Mouse (Mus musculus) gastrocnemius, postnatal 10 days (tissue): ENCODE data around the gene Rreb1. TPM values are rescaled to one million over a fixed set of nuclear protein-coding genes. Genes with fewer than 3 reads are reported as not detected.

ENCODE experiments used
- DNase-seq: peaks from one replicate; pipeline ENCODE4 v3.0.0; 2021; ENCODE audit warnings: mixed read lengths
- total RNA-seq, 2 experiments: library from RNA; stranded (reverse); gene quantifications; 2 replicates each; pipeline ENCODE4 v1.2.3; 2021

Rreb1 gene
- total RNA-seq, 2 experiments from 2014 or later: 33.1 to 45.5 TPM

DNA sequence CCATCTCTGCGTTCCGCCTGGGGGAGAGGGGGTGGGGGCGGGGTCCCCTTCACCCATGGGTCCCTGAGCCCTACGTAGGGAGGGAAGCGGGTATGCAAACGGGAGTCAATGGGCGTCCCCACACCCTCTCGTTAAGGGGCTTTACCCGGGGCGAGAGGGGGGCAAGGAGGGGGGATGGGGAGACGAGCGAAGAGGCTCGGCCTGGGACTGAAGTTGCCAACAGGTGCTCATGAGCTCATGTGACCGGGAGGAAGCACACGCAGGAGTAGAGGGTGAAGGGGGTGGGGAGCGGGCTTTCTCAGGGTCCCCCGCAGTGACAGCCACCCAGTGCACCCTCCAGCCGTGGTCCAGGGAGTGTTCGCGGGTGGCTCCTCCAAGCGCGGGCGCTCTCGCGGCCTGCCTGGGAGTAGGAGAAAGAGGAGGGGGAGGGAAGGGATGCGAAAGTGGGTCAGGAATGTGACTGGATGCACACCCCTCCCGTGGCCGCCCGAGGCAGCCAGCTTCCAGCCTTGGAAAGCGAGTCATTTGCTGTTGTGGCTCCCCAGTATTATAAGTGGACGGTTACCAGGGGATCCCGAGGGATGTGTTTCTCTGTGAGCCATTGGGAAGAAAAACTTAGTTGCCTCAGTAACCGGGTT lies 513 bp downstream of the Rreb1 start:
- peak; percentile 45 for DNase-seq

DNA sequence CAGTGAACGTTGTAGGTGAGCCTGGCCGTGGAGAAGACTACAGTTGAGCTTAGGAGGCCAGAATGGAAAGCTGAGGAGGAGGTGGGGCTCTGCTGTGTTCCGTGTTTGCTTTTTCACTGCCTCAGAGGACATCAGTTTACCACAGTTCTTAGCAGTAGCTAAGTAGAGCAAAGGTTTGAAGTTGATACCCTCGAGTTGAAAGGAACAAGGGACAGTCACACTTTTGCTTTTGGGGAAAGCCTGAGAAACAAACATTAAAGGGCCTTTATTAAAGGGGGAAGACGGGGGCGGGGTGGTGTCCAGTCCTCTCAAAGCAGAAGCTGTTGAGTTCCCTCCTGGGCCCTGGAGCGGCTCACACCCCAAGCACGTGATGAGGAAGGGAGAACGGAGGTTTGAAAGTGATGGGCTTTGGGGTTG lies 1.1 kb downstream of the Rreb1 start:
- DNase-seq: no peak

DNA sequence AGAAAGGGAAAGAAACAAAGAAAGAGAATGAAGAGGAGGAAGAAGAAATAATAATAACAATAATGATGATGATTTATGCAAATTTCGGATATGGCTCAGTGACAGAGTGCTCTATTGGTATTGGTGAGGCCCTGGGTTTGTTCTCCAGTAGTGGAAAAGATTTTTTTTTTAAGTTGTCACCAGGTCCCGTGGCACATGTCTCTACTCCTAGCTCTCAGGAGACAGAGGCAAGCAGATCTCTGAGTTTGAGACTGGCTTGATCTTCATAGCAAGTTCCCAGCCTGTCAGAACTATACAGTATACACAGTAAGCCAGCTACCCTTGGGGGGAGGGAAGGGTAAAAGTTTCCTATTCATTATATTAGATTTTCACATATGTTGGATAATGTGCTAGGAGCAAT lies 3.4 kb downstream of the Rreb1 start:
- no peak for DNase-seq

DNA sequence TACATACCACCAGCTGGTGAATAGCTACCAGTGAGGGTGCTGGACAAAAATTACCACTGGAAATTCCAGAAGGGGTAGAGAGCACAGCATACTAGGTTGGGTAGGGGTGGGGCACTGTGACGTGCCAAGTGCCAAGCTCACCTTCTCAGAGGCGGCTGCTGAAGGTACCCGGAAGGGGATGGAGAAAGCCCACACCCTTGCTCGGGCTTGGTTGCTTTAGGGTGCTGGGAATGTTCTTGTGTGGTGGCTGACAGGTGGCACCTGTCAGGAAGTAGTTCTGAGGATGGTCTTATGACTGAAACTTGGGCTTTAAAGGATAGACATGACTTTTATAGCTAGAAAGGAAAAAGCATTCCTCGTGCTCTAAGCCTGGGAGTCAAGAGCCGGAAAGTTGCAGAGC lies 3.9 kb downstream of the Rreb1 start:
- no peak for DNase-seq

DNA sequence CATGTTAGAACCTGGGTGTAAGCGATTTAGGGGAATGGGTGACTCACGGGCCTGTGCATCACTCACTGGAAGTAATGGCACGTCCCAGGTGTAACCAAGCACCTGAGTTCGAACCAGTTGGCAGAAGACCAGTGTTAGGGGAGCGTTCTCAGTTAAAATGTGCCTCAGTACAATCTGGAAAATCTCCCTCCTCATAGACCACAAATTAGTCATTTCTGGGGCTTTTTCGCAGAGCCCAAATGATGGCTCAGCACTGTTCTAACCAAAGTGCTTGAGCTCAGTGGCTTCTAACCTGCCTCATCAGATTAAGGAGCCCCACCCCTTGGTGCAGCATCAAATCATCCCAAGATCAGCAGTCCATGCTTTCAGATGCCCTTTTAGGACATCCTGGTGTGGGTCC lies 5.5 kb downstream of the Rreb1 start:
- DNase-seq: no peak

DNA sequence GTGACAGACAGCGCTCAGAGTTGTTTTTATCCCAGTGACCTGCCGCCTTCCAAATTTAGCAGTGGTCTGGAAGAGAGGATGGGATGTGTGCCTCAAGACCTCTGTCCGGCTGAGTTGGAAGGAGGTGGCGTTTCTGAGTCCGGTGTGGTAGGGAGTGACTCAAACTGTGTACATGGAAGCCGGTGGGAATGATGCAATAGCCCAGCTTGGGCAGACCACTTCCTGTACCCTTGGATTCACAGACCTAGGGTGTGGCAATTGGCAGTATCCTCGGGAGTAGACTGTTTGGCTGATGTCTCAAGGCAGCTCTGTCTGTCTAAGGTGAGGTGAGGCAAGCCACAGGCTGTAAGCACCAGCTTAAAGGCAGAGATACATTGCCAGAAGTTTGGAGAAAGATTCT lies 6.0 kb downstream of the Rreb1 start:
- DNase-seq: no peak

DNA sequence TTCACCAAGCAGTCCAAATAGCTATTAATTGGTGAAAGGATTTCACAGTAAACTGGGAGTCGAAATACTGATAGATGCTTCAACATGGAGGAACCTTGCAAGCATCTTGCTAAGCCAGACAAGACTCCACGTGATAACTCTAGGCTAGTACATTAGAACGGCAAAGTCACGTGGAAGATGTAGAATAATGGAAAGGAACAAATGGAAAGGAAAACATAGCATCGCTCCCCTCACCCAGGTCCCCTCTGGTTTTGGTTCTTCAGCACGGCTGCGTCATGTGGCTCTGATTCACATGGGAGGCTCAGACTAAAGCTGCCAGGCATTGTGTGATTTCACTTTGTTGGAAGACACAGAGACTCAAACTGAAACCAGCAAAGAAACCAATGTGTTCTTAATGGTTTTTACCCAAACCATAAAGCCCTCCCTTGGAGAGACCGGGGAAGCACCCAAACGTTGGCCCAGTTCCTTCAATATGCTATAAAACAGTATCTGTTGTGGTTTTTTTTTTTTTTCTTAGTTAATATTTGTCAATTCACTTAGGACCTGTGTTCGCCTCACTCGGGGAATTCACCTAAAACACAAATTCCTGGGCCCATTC lies 14.6 kb downstream of the Rreb1 start:
- DNase-seq: no peak

DNA sequence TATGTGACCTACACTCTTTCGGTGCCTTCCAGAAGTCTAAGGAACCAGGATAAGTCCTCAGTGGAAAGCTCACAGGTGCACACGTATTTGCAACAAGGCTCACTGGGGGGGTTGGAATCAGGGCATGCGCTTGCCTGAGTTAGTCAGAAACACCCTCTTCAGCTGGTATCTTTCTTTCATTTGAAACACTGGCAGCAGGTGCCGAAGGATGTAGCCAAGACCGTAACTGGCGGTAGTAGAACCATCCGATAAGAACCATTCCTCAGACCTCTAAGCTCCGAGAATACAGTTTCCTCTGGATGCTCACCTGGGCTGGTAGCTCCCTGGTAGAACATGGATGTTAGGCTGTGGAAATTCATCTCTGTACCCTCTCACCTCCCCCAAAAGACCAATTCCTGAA lies 20.6 kb downstream of the Rreb1 start:
- DNase-seq: no peak

DNA sequence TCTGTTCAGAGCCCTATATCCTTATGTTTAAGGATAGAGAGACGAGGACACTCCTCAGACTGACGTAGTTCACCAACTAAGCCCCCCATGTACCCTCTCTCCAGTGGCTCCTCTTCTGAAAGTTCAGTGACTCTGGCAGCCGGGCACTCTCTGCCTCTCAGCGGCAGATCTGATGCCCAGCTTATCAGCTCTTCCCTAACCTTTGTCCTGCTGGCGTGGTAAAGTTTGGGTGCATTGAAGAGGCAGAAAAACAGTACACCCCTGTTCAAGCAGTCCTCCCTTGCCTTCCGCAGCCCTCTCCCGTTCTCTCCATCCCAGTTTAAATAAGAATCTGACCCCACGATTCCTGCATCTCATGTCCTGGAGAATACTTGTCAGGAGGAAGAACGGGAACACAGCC lies 21.2 kb downstream of the Rreb1 start:
- DNase-seq: no peak

DNA sequence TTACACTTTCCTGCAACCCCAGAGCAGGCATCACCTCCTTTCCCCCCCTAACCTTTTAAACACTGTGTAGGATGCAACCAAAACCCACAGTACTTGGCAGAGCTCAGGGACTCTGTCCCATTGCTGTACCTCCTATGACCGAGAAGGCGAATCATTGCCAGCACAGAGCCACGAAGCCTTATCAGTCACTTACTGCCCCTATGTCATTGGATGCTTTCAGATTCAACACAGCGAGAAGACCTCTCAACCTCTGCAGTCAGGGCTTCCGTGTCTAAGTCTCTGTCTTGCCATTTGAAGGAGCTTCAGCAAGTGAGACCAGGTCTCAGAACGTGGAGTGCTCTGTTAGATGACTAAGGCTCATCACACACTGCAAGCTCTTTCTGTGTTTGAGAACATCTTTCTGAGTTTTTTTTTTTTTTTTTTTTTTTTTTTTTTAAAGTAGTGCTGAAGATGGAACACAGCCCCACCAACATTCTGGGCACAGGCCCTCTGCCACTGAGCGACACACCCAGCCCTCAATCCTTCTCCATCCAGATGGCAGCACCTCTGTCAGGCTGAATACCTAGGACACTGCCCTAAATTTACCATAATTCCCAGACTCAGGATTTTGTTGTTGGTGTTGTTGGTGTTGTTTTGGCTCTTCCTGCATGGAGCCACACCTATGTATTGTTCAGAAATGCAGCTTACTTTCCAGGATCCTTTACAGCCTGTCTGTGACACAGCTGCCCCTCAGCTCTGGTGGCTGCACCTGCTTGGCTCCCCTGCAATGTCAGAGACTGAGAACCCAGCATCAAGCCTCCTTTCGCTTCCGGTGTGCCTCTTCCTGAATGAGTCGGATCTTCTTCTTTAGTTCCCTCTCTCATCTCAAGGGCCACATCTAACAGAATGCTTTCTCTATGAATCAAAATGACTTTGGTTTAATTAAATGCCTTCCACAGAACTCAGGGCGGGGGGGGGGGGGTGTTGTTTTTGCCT lies 23.2 kb downstream of the Rreb1 start:
- DNase-seq: no peak

DNA sequence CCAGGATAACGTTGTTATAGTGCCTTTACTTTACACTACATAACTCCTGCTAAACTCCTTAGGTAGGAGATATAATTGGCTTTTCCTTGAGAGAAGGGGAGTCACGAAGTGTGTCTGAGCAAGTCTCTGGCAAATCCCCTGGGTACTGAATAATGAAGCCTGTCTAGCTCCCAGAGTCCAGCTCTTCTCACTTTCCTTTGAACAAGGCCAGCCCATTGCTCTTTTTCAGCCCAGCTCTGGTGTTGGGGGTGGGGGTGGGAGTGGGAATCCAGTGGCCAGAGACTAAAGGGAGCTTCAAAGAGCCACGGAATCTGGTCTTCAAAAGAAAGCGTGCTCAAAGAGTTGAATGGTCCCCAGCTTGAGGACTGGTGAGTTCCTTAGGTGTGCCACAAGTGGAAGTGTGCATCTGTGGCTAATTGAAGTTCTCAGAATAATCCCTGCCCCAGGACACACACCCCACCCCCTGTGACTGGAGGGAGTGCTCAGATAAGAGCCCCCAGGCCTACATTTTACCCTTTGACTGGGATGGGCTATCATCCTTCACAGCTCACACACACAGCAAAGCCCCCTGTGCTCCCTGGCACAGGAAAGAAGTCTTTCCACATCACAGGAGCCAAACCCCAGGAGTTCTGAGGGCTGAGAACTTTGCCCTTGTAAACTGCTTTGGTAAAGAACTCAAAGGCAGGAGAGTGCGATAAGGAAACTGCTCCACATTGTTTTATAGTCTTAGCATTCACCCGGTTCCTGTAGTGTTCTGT lies 24.2 kb downstream of the Rreb1 start:
- no peak for DNase-seq

DNA sequence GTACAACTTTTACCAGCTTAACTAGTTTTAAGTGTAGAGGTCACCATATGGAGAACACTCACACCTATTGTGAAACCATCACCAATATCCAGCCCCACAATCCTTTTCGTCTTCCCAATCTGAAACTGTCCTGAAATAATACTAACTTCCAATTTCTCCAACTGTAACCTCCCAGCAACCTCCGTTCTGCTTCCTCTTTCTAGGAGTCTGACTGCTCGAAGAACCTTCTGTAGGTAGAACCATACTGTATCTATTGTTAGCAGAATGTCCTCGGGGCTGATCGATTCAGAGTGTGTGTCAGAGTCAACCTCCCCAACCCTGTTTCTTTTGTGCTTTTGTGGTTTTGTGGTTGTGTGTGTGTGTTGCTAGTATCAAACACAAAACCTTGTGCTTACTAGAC lies 25.0 kb downstream of the Rreb1 start:
- no peak for DNase-seq

DNA sequence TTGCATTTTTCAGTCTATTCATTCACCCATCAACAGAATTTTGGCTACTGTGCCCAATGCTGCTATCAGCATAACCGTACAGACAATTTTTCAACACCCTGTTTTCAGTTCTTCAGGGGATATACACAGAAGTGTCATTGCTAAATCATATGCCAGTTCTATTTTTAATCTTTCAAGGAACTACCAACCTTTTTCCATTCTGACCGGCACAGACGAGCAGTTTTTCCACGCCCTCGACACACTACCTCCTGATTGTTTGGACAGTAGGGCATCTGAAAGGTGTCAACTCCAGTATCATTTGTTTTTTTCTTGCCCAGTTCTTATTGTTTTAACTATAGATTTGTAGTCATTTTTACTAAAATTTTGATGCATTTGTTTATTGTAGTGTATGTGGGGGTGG lies 25.8 kb downstream of the Rreb1 start:
- no peak for DNase-seq

DNA sequence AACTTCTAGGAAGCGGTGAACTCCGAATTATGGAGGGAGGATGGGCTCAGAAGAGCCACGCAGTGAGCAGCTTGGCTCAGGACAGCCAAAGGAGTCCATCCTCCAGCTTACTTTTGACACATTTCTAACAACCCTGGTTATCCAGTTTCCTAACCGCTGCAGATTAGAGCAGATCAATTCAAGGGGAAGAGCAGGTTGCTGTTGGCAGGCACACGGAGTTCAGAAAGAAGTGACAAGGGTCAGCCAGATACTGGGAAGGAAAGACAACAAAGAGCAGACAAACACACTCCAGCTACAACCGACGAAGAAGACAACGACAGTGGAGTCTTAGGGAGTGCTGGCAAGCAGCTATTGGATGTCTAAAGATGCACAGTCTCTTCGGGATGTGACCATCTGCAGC lies 36.8 kb downstream of the Rreb1 start:
- DNase-seq: no peak

DNA sequence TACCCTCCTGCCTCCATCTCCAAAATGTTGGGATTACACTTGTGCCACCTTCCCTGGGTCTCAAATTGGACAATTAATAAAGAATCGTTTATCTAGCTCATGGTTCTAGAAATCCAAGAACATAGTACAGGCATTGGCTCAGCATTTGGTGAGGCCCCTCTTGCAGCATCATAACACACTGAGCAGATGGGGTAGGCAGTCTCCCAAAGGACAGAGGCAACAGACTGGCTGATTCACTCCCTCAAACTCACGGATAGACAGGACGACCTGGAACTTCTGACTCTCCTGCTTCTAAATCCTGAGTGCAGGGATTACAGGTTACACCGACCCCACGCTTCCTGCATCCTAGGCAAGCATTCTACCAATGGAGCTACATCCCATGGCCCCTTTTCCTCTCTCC lies 38.5 kb downstream of the Rreb1 start:
- no peak for DNase-seq

DNA sequence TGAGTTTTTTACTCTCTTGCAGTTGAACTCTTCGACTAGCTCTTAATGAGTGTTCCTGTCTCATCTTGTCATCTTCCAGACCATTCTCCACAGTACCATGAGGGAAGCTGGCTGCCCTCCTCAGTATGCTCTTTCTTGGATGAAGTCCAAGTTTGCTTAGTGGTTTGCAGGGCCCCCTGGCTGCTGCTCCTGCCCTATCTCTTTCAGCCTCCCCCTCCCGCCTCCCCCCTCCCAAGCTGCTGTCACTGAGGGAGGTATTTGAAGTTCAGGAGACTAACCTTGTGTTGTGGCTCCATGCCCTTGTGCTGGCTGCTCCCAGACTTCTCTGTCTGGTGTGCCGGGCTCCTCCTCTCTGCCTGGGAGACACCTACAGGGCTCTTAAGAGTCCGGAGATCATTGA lies 43.2 kb downstream of the Rreb1 start:
- DNase-seq: no peak

DNA sequence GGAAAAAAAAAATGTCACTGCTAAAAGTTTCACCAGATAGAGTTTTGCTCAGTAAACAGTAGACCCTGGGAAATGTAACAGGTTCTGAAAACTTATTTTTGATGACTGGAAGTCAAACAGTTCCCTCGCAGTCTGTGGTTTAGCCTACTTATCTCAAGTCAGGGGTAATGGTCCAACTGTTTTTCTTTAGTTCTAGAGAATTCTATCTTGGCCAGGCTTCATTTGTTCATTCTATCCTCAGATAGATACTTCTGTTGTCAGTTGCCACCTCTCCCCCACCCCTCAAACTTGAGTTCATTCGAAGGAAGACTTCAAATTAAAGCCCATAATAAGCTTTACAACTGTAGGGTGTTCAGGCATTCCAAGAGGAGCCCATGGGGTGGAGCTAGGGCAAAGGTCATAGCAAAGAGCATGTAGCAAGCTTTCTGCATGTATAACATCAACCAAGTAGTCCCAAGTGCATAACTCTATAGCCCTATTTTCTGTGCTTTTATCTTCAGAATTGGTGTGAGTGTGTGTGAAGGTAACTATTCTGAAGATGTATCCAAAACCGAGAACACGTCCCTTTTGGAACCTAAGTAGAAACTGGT lies 46.2 kb downstream of the Rreb1 start:
- DNase-seq: no peak

DNA sequence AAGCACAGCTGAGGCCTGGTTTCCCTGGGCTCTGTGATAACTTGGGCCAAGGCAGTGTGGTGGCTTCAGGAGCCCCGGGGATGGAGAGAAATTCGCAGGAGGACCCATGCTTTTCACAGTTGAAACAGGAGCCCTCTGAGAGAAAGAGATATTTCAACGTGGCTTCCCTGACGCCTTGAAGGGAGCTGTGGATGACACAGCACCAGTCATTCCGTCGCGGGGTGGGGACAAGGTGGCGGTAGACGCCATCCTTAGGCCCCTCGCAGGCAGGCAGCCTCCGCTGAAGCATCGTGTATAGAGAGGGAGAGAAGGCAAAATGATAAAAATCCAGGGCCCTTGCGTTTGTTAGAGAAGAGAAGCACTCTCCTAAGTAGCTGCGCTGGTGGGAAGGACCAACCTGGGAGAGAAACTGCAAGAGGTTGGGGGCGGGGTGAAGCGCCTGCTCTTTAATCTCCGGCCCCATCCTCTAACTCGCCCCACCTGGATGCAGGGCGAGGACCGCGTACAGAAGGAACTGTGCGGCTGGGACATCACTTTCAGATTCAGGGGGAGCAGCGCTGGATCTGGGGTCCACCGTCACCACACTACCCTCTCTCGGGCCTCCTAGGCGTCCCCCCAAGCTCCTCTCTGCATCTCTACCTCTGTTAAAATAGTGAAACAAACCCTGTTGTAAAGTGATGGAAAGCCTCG lies 46.9 kb downstream of the Rreb1 start:
- no peak for DNase-seq

DNA sequence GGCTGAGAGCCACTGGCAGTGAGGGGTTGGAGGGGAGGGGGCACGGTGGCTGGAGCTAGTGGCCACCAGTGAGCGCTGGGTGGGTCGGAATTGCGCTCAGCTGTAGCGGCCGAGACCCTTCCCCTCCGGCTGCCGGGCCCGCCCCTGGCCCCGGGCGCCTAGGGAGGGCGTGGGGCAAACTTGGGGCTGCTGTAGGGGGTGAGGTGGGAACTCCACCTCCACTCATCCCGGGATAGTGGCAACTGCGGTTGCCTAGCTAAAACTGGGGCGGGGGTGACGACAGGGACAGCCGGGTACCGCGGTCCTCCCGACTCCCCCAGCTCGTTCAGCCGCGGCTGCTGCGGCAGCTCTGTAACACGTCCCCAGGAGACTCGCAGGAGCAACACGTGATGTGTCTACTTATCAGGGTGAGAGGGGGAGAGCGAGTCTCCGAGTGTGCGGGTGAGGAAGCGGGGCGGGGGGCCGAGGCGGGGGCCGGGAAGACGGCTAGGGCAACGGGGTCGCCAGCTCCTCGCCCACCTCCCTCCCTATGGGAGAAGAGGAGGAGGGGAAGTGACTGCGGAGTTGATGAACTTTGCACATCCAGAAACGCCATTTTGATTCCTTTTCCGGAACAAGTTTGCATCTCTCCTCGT lies 47.6 kb downstream of the Rreb1 start:
- peak; percentile 53 for DNase-seq

DNA sequence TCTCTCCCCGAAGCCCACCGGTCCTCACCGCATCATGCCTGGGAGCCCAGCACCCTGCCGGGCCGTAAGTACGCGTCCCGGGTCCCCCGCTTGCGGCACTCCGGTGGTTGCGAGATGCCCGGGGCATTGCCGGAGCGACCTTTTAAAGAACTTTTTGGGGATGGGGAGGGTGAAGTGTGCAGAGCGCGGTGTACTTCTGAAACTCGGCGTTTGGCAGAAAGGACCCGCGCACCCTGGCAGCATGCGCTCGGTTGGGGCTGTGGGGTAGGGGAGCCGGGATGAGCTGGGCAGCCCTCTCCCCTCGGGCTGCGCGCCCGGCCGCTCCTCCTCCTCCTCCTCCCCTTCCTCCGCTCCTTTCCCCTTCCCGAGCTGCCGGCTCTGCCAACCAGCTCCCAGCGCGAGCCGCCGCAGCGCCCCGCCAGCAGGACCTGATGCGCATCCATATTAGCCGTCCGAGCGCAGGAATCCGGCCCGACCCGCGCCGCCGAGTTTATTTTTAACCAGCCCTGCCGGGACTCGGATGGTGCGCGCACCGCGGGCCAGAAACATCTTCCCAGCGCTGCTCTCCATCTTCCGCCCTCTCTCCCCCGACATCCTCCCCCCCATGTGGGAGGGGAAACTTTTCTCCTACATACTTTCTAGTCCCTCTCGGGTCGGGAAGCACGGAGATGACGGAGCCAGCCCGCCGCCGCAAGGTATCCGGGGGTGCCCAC lies 48.2 kb downstream of the Rreb1 start:
- peak; percentile 69 for DNase-seq

DNA sequence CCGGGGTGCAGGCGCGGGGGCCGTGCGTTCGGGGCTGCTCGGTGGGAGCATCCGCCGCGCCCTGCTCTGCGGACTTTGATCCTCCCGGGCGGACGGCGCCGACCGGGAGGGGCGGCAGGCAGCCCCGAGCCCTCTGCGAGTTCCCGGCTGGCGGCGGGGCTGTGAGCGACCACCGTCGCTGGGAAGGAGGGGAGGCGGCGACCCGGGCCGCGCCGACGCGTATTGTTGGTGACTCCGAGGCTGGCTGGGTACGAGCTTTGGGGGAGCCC lies 48.7 kb downstream of the Rreb1 start:
- DNase-seq: no peak
